Mouse (Mus musculus) left cerebral cortex, adult 11 months (tissue): ENCODE measurements around the gene Mfsd4b1.
"Not testable (repeated sequence)": the region's sequence is repeated elsewhere in the genome, so short reads cannot be mapped to it uniquely, and the experiment has no call there.

ENCODE experiments used
- DNase-seq: peaks from one replicate; pipeline ENCODE4 v3.0.0; 2022; ENCODE audit warnings: low spot score

The Mfsd4b1 gene

GRCm38 (mm10) chr10:40032897-40033296 is 7.8 kb upstream of the Mfsd4b1 start:
- DNase-seq, result no peak

GRCm38 (mm10) chr10:40030716-40031115 is 5.6 kb upstream of the Mfsd4b1 start:
- no peak for DNase-seq

- no peak for DNase-seq
Observed at GRCm38 (mm10) chr10:40029610-40030009, 4.5 kb upstream of the Mfsd4b1 start.

GRCm38 (mm10) chr10:40028091-40028490 is 3.0 kb upstream of the Mfsd4b1 start:
- no peak for DNase-seq

- no peak for DNase-seq
Observed at GRCm38 (mm10) chr10:40026546-40026945, 1.5 kb upstream of the Mfsd4b1 start.

- DNase-seq, result no peak
Observed at GRCm38 (mm10) chr10:40025560-40025959, 492 bp upstream of the Mfsd4b1 start.

DNA sequence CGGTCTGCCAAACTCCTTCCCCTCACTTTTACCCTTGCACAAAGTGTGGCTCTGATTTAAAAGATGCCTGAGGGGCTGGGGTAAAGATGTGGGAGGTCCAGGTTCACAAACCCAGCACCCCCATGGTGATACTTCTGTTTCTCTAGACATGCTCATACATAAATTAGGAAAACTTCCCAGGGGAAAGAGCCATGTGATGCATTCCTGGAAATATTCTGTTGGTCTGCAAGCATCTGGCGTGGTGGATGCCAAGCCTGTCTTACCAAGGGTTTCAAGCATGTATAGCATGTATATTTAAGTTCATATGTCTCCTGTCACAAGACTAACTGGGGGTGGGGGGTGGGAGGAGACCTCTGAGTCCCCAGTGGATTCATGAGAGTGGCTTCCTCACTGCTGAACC is 4.7 kb downstream of the Mfsd4b1 start:
- DNase-seq, result no peak

DNA sequence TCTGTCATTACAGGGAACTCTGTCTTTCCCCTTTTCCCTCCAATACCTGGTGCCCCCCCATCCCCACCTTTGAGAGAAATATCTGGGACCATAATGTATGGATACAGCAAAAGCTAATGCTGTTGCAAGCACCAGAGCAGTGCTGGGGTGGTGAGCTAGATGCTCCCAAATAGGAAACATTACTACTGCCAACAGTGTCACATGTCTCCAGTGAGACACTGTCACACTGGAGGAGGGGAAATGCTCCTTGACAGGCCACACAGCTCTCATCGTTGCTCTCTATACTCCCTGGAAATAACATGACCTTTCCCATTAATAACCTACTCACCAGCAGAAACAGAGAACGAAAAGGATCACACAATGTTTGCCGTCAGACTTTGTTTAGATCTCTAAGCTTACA is 5.6 kb downstream of the Mfsd4b1 start:
- no peak for DNase-seq

DNA sequence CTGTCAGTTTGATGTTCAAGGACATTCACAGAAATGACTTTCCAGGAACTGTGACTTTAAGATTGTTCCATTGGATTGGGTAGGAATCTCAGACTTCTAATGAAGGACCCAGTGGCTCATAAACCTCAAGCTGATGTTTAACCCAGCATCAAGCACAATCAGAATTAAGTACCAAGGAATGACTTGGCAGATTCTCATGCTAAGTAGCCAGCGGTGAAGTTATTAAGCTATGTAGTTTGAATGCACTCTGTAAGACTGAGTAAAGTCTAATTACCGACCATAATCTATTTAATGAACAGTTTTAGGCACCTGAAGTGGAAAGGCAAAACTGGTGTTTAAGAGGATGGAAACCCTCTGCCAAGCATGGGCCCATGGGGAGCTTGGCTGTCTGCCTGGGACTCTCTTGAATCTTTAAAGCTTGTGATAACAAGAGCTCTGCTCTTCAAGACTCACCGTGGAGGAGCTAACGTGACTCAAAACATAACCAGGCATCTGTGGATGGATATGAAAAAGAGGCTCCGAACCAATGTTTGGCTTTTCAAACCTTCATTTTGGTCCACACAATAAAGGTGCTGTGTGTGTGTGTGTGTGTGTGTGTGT is 6.7 kb downstream of the Mfsd4b1 start:
- DNase-seq, result no peak

- DNase-seq, result no peak
Observed at GRCm38 (mm10) chr10:40009591-40009990, 15.5 kb downstream of the Mfsd4b1 start.

DNA sequence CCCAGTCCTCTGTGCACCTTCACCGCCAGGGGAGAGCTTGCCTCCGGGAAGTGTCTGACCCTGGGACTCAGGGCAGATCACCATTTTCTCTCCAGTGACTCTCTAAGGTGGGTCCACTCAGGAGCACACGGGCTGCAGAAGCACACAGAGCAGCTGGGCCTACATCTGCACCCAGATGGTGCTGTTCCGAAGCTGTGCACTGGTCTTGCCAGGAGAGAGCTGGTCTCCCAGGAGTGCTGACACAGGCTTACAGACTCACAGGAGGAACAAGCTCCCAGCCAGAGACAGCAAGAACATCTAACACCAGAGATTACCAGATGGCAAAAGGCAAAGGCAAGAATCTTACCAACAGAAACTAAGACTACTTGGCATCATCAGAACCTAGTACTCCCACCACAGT is 16.2 kb downstream of the Mfsd4b1 start:
- not testable (repeated sequence) for DNase-seq

- no peak for DNase-seq
Observed at GRCm38 (mm10) chr10:40007953-40008352, 17.1 kb downstream of the Mfsd4b1 start.

GRCm38 (mm10) chr10:40006963-40007362 is 18.1 kb downstream of the Mfsd4b1 start:
- DNase-seq, result no peak

GRCm38 (mm10) chr10:40000746-40001145 is 24.3 kb downstream of the Mfsd4b1 start:
- DNase-seq, result no peak

DNA sequence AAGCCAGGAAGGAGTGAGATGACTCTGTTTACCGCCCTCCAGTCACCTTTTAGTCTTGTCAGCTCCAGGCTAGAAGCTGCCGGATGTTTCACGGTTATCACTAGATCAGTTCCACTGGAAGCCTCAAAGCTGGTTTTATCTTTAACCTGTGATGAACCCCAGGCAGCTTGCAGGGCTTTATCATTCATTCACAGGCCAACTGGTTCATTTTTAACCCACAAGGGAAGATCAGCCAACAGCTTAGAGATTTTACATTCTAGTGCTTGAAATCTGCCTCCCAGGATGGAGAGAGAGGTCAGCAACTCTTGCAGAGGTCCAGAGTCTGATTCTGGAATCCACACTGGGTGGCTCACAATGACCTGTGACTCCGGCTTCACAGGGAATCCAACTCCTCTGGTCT is 33.9 kb downstream of the Mfsd4b1 start:
- DNase-seq, result no peak

DNA sequence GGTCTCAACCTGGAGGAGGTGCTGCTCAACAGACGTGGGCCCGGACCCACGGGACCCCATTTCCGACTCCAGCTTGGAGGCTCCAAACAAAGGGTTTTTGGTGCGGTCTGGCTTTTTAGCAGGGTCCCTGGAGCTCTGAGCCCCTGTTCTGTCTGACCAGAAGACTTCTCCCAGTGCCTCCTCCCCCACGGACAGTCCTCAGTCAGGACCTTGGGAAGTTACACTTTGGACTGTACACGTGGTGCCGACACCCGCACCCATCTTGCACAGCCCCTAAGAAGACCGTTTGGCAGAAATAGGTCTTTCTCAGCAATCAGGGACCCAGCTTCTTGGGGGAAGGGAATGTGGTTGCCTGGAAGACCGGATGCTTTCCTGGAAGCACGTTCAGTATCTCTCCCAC is 38.6 kb downstream of the Mfsd4b1 start, which contains the start of gene Mfsd4b5:
Gene Mfsd4b5, minus strand, starts transcription at position 181 of the 400 bp plus-strand sequence.
- DNase-seq, result no peak

GRCm38 (mm10) chr10:39982604-39983003 is 42.5 kb downstream of the Mfsd4b1 start:
- DNase-seq, result no peak

- DNase-seq, result no peak
Observed at GRCm38 (mm10) chr10:39978231-39978630, 46.8 kb downstream of the Mfsd4b1 start.

GRCm38 (mm10) chr10:39977346-39977745 is 47.7 kb downstream of the Mfsd4b1 start:
- DNase-seq, result no peak

DNA sequence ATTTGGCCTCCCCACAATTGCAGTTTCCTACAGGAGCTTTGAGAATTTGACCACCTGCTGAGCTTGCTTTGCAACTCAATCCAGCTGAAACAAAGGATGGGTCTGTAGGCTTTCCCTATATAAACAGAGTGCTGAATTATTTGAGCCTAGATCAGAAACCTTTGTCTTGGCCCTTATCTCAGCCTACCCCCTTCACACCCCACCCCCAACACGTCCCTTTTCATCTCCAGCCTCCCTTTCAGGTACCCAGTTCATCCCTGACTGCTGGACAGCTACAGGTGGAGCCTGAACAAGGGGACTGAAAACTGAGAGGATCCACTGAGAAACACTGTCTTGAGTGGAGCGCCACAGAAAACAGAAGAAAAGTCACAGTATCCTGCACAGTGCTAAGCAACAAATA is 49.3 kb downstream of the Mfsd4b1 start:
- DNase-seq, result no peak

- DNase-seq, result no peak
Observed at GRCm38 (mm10) chr10:39974982-39975381, 50.1 kb downstream of the Mfsd4b1 start.

DNA sequence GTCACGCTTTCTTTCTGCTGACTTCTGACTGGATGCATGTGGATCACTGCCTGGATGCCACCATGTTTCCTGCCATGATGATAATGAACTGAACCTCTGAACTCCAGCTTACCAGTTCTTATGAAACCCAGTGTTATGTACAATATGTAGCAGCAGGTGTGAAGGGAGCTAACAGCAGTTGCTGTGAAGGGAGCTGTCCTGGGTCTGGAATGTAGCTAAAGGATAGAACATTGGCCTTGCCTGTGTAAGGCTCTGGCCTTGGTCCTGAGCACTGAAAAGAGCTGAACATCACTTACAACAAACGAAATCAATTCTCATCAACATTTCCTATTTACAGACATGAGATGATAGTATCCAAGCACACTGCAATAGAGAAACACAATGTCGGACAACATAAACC is 57.6 kb downstream of the Mfsd4b1 start:
- DNase-seq, result no peak

GRCm38 (mm10) chr10:39961906-39962305 is 63.2 kb downstream of the Mfsd4b1 start:
- no peak for DNase-seq

DNA sequence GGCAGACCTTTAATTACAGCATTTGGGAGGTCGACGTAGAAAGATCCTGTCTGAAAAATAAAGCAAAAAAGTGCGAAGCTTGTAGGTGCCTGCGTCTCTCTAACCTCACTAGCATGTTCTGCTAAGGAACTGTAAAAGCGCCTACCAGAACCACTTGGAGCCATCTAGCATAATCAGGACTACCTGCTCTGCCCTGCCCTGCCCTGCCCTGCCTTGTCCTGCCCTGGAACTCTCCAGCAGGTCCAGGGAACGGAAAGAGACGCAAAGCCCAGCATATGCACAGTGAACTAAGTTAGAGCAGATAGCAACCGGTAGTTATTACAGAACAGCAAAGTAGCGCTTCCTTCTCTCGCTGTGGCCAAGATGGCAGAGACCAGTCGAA is 64.6 kb downstream of the Mfsd4b1 start:
- no peak for DNase-seq
